Mouse (Mus musculus) kidney, embryonic 14.5 days (tissue): ENCODE measurements around the gene Asphd1. TPM values are rescaled to one million over a fixed set of nuclear protein-coding genes. Genes with fewer than 3 reads are reported as not detected.
A peak's percentile ranks its signal among the peaks of the same experiment; 100 is the strongest.
"Not testable (repeated sequence)": the region's sequence is repeated elsewhere in the genome, so short reads cannot be mapped to it uniquely, and the experiment has no call there.

Experiments
- ATAC-seq: fragments of 200-750 bp; cut with Nextera tagmentation; 2 replicates; pipeline ENCODE4 v1.8.0; 2017; ENCODE audit warnings: moderate number of reproducible peaks, mild to moderate bottlenecking, moderate TSS enrichment, moderate library complexity; ENCODE audit not compliant: low FRiP score, low TSS enrichment
- H3K27ac ChIP-seq: fragments of 300-500 bp; sonication (generic); 2 replicates; pipeline ENCODE4 v1.5.1; 2014; ENCODE audit warnings: low read depth, mild to moderate bottlenecking, low read length, moderate library complexity, mixed read lengths
- H3K27me3 ChIP-seq: fragments of 300-500 bp; sonication (generic); 2 replicates; pipeline ENCODE4 v1.6.1; 2014; ENCODE audit warnings: mild to moderate bottlenecking, low read length; ENCODE audit not compliant: control insufficient read depth, insufficient read depth
- H3K36me3 ChIP-seq: fragments of 300-500 bp; sonication (generic); 2 replicates; pipeline ENCODE4 v1.6.1; 2014; ENCODE audit warnings: low read length, mixed read lengths; ENCODE audit not compliant: control insufficient read depth, insufficient read depth
- H3K4me1 ChIP-seq: fragments of 300-500 bp; sonication (generic); 2 replicates; pipeline ENCODE4 v1.6.1; 2014; ENCODE audit warnings: low read length, mixed read lengths; ENCODE audit not compliant: control insufficient read depth, insufficient read depth
- H3K4me2 ChIP-seq: fragments of 300-500 bp; sonication (generic); replicated peaks from 2 replicates; pipeline ENCODE4 v1.6.1; 2014; ENCODE audit warnings: low read depth, mild to moderate bottlenecking, low read length
- H3K4me3 ChIP-seq: fragments of 300-500 bp; sonication (generic); 2 replicates; pipeline ENCODE4 v1.5.1; 2014; ENCODE audit warnings: mild to moderate bottlenecking, low read length
- H3K9ac ChIP-seq: fragments of 300-500 bp; sonication (generic); 2 replicates; pipeline ENCODE4 v1.6.1; 2014; ENCODE audit warnings: low read depth, mild to moderate bottlenecking, low read length, moderate library complexity
- H3K9me3 ChIP-seq: fragments of 300-500 bp; sonication (generic); 2 replicates; pipeline ENCODE4 v1.6.1; 2016; ENCODE audit warnings: low read length; ENCODE audit not compliant: control insufficient read depth
- WGBS: fragments of 180-500 bp; shearing (Covaris S2); extraction: QIAGEN DNeasy Blood & Tissue Kit; methylation state at CpG from one replicate; pipeline ENCODE4 v1.1.7; 2014; 5-methylcytosine and 5-hydroxymethylcytosine counted together
- polyA plus RNA-seq: library from polyadenylated mRNA; unstranded; fragments of >200 nt; fragmentation: Nextera tagmentation; extraction: Ambion mirVana; gene quantifications from 2 replicates; pipeline ENCODE4 v1.2.1, GENCODE M21; 2014

Asphd1 gene
- polyA plus RNA-seq, 1 experiment from 2014 or later: 0.34 TPM

DNA sequence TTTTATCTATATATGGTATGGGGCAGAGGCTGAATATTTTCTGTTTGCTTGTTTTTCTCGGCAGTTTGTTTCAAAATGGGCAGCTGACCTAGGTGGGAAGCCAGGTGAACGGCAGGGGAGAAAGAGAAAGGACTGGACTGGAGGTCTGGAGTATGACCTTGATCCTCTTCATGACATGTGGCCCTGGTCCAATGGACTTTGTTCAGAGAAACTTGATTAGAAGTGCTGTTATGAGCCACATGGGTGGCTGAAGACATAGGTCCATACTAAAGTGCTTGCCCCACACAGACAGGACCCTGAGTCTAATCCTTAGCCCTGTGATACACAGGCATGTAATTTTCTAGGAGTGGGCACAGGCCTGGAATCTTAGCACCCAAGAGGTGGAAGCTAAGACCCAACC, 27.8 kb downstream of the Asphd1 start:
- H3K4me2 ChIP-seq: no peak overlapping the region
- WGBS: 67% methylated on average over 2 of the region's 2 CpGs
- H3K27me3 ChIP-seq: no peaks in the 10 kb centered on the region
- ATAC-seq: no peak
- H3K9me3 ChIP-seq: no peaks in the 10 kb centered on the region
- no peak overlapping the region for H3K4me3 ChIP-seq
- H3K9ac ChIP-seq: no peak overlapping the region
- H3K4me1 ChIP-seq: no peaks in the 10 kb centered on the region
- no peaks in the 10 kb centered on the region for H3K36me3 ChIP-seq
- H3K27ac ChIP-seq: 0 out of 2 replicates have a peak overlapping the region, but pooled peaks have one; percentile 7

- Histone ChIP-seq H3K9me3 (no peaks in the 10 kb centered on the region), H3K27ac (no peak overlapping the region), H3K27me3 (no peaks in the 10 kb centered on the region), H3K4me3 (no peak overlapping the region), H3K4me2 (no peak overlapping the region), H3K9ac (no peak overlapping the region), H3K4me1 (no peaks in the 10 kb centered on the region), H3K36me3 (no peaks in the 10 kb centered on the region)
- WGBS: 88% methylated on average over 4 of the region's 4 CpGs
- no peak for ATAC-seq
These were observed 29.4 kb downstream of the Asphd1 start for GRCm38 (mm10) chr7:126919973-126920372.

DNA sequence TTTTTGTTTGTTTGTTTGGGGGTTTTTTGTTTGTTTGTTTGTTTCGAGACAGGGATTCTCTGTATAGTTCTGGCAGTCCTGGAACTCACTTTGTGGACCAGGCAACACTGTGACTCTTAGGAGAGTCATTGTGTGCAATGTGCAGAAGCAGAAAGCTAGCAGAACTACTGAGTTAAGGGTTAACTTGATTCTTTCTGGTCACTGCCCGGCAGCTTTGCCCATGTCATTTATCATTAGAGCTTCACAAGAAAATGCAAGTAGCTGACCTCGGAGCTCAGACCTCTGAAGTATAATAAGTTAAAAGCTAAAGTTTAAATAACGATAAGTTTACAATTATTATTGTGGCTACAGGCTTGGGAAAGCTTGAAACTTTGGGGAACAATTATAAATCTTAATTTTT, 31.0 kb downstream of the Asphd1 start:
- H3K9ac ChIP-seq, H3K4me2 ChIP-seq, H3K27me3 ChIP-seq, H3K9me3 ChIP-seq, H3K4me3 ChIP-seq, H3K36me3 ChIP-seq, H3K27ac ChIP-seq, H3K4me1 ChIP-seq, ATAC-seq: not testable (repeated sequence)
- 29% methylated on average over 4 of the region's 4 CpGs for WGBS

DNA sequence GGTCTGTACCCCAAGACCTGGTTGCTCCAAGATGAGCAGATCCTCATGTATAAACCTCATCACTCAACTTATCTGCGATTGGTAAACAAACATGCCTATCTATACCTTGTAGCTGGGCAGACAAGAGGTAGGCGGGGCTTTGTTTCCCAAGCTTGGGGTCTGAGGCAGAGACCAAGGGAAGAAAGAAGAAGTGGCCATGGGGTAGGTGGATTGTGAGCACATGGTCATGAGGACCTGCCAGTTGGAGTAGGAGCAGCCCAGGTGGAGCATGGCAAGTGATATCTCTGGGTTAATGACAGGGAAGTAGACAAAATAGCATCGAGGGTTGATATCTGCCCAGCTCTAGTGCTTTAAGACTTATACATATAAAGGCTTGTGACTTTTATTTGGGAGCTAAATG, 34.5 kb downstream of the Asphd1 start:
- WGBS: 85% methylated on average over 3 of the region's 3 CpGs
- no peak overlapping the region for H3K27ac ChIP-seq
- no peaks in the 10 kb centered on the region for H3K36me3 ChIP-seq
- no peaks in the 10 kb centered on the region for H3K27me3 ChIP-seq
- H3K4me3 ChIP-seq: no peak overlapping the region
- H3K9ac ChIP-seq: no peak overlapping the region
- H3K4me1 ChIP-seq: no peaks in the 10 kb centered on the region
- H3K4me2 ChIP-seq: no peak overlapping the region
- ATAC-seq: no peak
- no peaks in the 10 kb centered on the region for H3K9me3 ChIP-seq

- ATAC-seq: no peak
- Histone ChIP-seq H3K9me3 (no peaks in the 10 kb centered on the region), H3K9ac (no peak overlapping the region), H3K27ac (no peak overlapping the region), H3K36me3 (no peaks in the 10 kb centered on the region), H3K4me3 (no peak overlapping the region), H3K4me2 (no peak overlapping the region), H3K27me3 (no peaks in the 10 kb centered on the region), H3K4me1 (no peaks in the 10 kb centered on the region)
- WGBS: 81% methylated on average over 3 of the region's 3 CpGs
These were observed 43.8 kb downstream of the Asphd1 start for GRCm38 (mm10) chr7:126905590-126905989.

DNA sequence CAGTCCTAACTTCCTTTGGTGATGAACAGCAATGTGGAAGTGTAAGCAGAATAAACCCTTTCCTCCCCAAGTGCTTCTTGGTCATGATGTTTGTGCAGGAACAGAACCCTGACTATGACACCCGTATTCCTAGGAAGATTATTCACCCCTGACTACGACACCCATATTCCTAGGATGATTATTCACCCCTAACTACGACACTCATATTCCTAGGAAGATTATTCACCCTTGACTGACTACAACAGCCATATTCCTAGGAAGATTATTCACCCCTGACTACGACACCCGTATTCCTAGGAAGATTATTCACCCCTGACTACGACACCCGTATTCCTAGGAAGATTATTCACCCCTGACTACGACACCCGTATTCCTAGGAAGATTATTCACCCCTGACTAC, 49.6 kb downstream of the Asphd1 start:
- not testable (repeated sequence) for H3K27me3 ChIP-seq, H3K27ac ChIP-seq, H3K36me3 ChIP-seq, ATAC-seq, H3K4me2 ChIP-seq, H3K4me1 ChIP-seq, H3K9ac ChIP-seq, H3K4me3 ChIP-seq, H3K9me3 ChIP-seq
- 88% methylated on average over 7 of the region's 9 CpGs for whole genome bisulfite sequencing

DNA sequence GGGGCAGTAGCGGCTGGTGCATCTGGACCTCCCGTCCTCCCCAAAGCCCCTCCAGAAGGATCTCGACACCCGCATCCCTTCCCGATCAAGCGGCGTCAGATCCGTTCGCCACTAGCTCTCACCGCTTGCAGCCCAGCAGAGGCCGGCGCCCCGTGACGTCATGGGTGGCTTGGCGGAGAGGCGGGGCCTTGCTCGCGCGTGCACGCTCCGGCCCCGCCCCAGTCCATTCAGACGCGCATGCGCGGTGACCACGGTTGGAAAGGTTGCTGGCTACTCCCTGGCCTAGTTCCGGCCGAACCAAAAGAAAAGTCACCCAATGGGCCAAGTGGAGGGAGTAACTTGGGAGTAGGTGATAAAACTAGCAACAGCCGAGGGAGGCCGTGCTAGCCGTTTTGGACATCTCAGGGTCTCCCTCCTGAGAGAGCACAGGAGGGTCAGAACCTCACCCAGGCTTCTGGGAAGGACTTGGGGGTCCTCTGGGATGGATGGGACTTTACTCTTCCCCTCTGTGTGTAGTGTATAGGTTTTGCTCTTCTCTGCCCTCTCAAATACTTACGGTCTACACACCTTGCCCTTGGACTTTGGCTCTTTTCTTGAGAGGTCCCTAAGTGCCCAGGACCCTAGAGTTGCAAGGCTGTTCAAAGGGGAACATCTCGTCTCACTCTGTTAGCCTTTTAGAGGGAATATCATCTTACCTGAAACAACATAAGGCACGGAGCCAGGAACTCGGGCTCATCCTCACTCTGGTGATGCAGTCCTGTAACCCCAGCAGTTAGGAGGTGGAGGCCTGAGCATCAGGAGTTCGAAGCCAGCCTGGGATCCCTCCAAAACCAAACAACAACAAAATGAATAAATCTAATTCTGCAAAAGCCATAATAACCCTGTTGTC, 51.0 kb downstream of the Asphd1 start:
- no peaks in the 10 kb centered on the region for H3K9me3 ChIP-seq
- 9% methylated on average over 37 of the region's 37 CpGs for WGBS
- peak overlapping the region; percentile 18; the same call in 1 of the 2 replicates for H3K27ac ChIP-seq
- H3K36me3 ChIP-seq: no peaks in the 10 kb centered on the region
- H3K4me2 ChIP-seq: peak overlapping the region; percentile 61
- H3K4me1 ChIP-seq: peaks cover 9% of the 10 kb centered on the region; the same call in 1 of the 2 replicates
- no peaks in the 10 kb centered on the region for H3K27me3 ChIP-seq
- ATAC-seq: peak; percentile 96
- peak overlapping the region; percentile 64 for H3K9ac ChIP-seq
- peak overlapping the region; percentile 51 for H3K4me3 ChIP-seq

DNA sequence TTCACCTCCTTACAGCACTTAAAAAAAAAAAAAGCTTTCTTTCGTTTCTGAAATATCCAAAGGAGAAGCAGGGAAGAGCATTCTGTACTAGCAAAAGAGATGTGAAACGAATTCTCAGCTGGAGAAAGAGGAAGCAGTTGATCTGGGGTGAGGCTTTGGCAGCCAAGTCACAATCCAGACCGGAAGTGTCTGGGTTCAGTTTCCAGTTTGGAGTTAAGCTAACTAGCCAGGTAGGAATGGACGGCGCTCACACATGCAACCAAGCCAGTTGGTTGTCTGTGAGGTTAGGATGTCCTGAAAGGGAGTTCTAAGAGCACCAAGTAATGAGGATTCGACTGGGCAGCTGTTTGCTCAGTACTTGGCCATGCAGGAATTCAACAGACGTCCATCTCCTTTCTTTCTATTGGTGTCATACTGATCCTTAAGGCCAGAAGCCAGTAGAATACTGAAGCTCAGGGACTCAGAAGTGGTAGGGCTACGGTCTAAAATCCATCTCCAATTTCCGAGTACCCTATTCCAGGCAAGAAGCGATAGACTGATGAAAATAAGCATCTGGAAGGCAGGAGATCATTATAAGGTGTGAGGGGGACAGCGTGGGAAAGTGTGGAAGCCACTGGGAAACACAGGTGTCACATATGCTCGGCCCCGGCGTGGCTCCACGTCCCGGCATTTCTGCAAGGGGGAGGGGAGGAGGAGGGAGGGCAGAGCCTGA, 51.8 kb downstream of the Asphd1 start:
- Histone ChIP-seq H3K27ac (peak overlapping the region; percentile 18), H3K4me1 (peaks cover 9% of the 10 kb centered on the region; the same call in 1 of the 2 replicates), H3K4me2 (peak overlapping the region; percentile 61), H3K27me3 (no peaks in the 10 kb centered on the region), H3K9ac (peak overlapping the region; percentile 64), H3K36me3 (no peaks in the 10 kb centered on the region), H3K9me3 (no peaks in the 10 kb centered on the region), H3K4me3 (peak overlapping the region; percentile 51)
- no peak; the same call in 1 of the 2 replicates for ATAC-seq
- 21% methylated on average over 16 of the region's 16 CpGs for WGBS

DNA sequence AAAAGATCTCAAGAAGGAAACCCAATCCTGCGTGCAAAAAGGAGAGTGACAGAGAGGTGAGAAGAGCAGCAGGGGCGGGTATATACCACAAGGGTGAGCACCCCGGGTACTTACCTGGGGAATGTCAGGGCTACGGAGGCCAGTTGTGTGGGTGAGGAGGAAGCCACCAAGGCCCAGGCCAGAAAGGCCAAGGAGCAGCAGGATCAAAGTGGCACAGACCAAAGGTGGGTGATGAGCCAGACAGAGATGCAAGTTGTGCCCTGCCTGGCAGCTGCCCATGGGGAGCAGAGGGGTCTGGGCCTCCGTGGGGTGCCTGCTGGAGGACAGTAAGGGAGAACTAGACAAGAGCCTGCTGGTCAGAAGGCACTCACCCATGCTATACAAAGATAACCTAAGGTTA, 52.5 kb downstream of the Asphd1 start:
- no peak overlapping the region for H3K9ac ChIP-seq
- no peak overlapping the region for H3K4me2 ChIP-seq
- WGBS: 84% methylated on average over 5 of the region's 5 CpGs

More for the DNA sequence above, 52.5 kb downstream of the Asphd1 start:
- Histone ChIP-seq H3K36me3 (no peaks in the 10 kb centered on the region), H3K27me3 (no peaks in the 10 kb centered on the region), H3K4me1 (peaks cover 9% of the 10 kb centered on the region; the same call in 1 of the 2 replicates), H3K27ac (no peak overlapping the region), H3K4me3 (no peak overlapping the region), H3K9me3 (no peaks in the 10 kb centered on the region)
- no peak for ATAC-seq
